Mouse (Mus musculus): ENCODE measurements at regions not wholly inside any gene's neighbourhood (a gene's known extent, or its start where the extent isn't known, plus 50 kb on each side); places are given as distances from the start of the nearest gene placed in this dataset.

- H3K4me2 ChIP-seq (ENCODE audit: low read length) = no peak overlapping the region
- 72% methylated on average over 1 of the region's 1 CpGs for WGBS
These were observed 800.7 kb upstream of the Pcdh9 start for GRCm38 (mm10) chr14:94691176-94691575.

GRCm38 (mm10) chr14:94677716-94678115, 787.2 kb upstream of the Pcdh9 start:
- Histone ChIP-seq H3K9me3 (ENCODE audit: control insufficient read depth, low read length) (no peaks in the 10 kb centered on the region), H3K4me1 (ENCODE audit: control insufficient read depth, insufficient read depth, low read length) (no peaks in the 10 kb centered on the region), H3K4me3 (replicated peaks; ENCODE audit: low read depth, low read length) (no peak overlapping the region), H3K4me2 (ENCODE audit: low read length) (no peak overlapping the region), H3K9ac (replicated peaks; ENCODE audit: low read length) (no peak overlapping the region), H3K27me3 (ENCODE audit: control insufficient read depth, insufficient read depth, low read length) (no peaks in the 10 kb centered on the region), H3K36me3 (ENCODE audit: control insufficient read depth, insufficient read depth, low read length) (no peaks in the 10 kb centered on the region), H3K27ac (replicated peaks; ENCODE audit: low read depth, low read length) (no peak overlapping the region)
- no peak for DNase-seq
- WGBS = 8% methylated on average over 2 of the region's 3 CpGs
- no peak for ATAC-seq (ENCODE audit: low FRiP score, low TSS enrichment)

More at GRCm38 (mm10) chr14:94691176-94691575, 800.7 kb upstream of the Pcdh9 start:
- no peaks in the 10 kb centered on the region for H3K4me1 ChIP-seq (ENCODE audit: control insufficient read depth, insufficient read depth, low read length)
- no peaks in the 10 kb centered on the region for H3K27me3 ChIP-seq (ENCODE audit: control insufficient read depth, insufficient read depth, low read length)
- H3K9me3 ChIP-seq (ENCODE audit: control insufficient read depth, low read length) = no peaks in the 10 kb centered on the region
- DNase-seq = no peak
- H3K27ac ChIP-seq (replicated peaks; ENCODE audit: low read depth, low read length) = no peak overlapping the region
- H3K36me3 ChIP-seq (ENCODE audit: control insufficient read depth, insufficient read depth, low read length) = no peaks in the 10 kb centered on the region
- no peak overlapping the region for H3K4me3 ChIP-seq (replicated peaks; ENCODE audit: low read depth, low read length)
- no peak for ATAC-seq (ENCODE audit: low FRiP score, low TSS enrichment)
- no peak overlapping the region for H3K9ac ChIP-seq (replicated peaks; ENCODE audit: low read length)

- Histone ChIP-seq H3K4me1 (ENCODE audit: control insufficient read depth, insufficient read depth, low read length) (no peaks in the 10 kb centered on the region), H3K9me3 (ENCODE audit: control insufficient read depth, low read length) (no peaks in the 10 kb centered on the region), H3K36me3 (ENCODE audit: control insufficient read depth, insufficient read depth, low read length) (no peaks in the 10 kb centered on the region), H3K9ac (replicated peaks; ENCODE audit: low read length) (no peak overlapping the region), H3K27me3 (ENCODE audit: control insufficient read depth, insufficient read depth, low read length) (no peaks in the 10 kb centered on the region), H3K27ac (replicated peaks; ENCODE audit: low read depth, low read length) (no peak overlapping the region), H3K4me3 (replicated peaks; ENCODE audit: low read depth, low read length) (no peak overlapping the region), H3K4me2 (ENCODE audit: low read length) (no peak overlapping the region)
- WGBS = 69% methylated on average over 1 of the region's 1 CpGs
- DNase-seq (peak; percentile 9), ATAC-seq (ENCODE audit: low FRiP score, low TSS enrichment) (no peak)
These were observed 763.1 kb upstream of the Pcdh9 start for GRCm38 (mm10) chr14:94653625-94654024.

- no peaks in the 10 kb centered on the region for H3K4me1 ChIP-seq (ENCODE audit: control insufficient read depth, insufficient read depth, low read length)
- no peak overlapping the region for H3K27ac ChIP-seq (replicated peaks; ENCODE audit: low read depth, low read length)
- H3K4me3 ChIP-seq (replicated peaks; ENCODE audit: low read depth, low read length) = no peak overlapping the region
- no peak overlapping the region for H3K9ac ChIP-seq (replicated peaks; ENCODE audit: low read length)
- DNase-seq = no peak
- no peaks in the 10 kb centered on the region for H3K27me3 ChIP-seq (ENCODE audit: control insufficient read depth, insufficient read depth, low read length)
- H3K36me3 ChIP-seq (ENCODE audit: control insufficient read depth, insufficient read depth, low read length) = no peaks in the 10 kb centered on the region
- 90% methylated on average over 5 of the region's 5 CpGs for WGBS
- no peak overlapping the region for H3K4me2 ChIP-seq (ENCODE audit: low read length)
- ATAC-seq (ENCODE audit: low FRiP score, low TSS enrichment) = no peak
- H3K9me3 ChIP-seq (ENCODE audit: control insufficient read depth, low read length) = no peaks in the 10 kb centered on the region
These were observed 724.5 kb upstream of the Pcdh9 start for GRCm38 (mm10) chr14:94615006-94615405.
